21 mouse cellular contexts compared by ENCODE assay signal in genomic region chr17:49648970-49649369, GRCm38 (mm10). TPM values are rescaled to one million over a fixed set of nuclear protein-coding genes. Genes with fewer than 3 reads are reported as not detected.
DNase-seq lines count a peak whose midpoint lies in the region; ATAC-seq and TF ChIP-seq lines count a peak whose summit lies in the region.
"Had no signal": no experiment of that assay in that cellular context is flagged by ENCODE, and none has a peak within 500 bp of the region (broad histone marks: within the 10 kb centered on the region; RNA-seq: fewer than 3 reads in every experiment).

No protein-coding gene starts in this region.

- no peak overlapping the region for H3K4me3 ChIP-seq in limb, embryonic 12.5 days (replicated peaks)
- H3K4me3 ChIP-seq in limb, embryonic 10.5 days, result no peak overlapping the region
- H3K4me3 ChIP-seq in lung, postnatal 0 days (ENCODE audit: low read depth, low read length), result no peak overlapping the region
- H3K4me3 ChIP-seq in lung, adult 2 months (replicated peaks; ENCODE audit: extremely low read depth, low read depth, low read length), result no peak overlapping the region
- no peak overlapping the region for H3K4me3 ChIP-seq in limb, embryonic 15.5 days
- H3K4me3 ChIP-seq: embryonic facial prominence, embryonic 10.5 days; forebrain, embryonic 13.5 days; heart, embryonic 10.5 days; hindbrain, embryonic 12.5 days had no signal

- no peak for TF ChIP-seq POLR2A in lung, adult 2 months (IDR thresholded peaks at IDR 0.05; ENCODE audit: borderline replicate concordance, extremely low read depth, low read depth, low read length)

- 0 out of 2 replicates have a peak, but pooled peaks have one; percentile 19 for TF ChIP-seq CTCF in lung, postnatal 0 days (IDR thresholded peaks at IDR 0.05)
- no peak for TF ChIP-seq CTCF in lung, adult 2 months (IDR thresholded peaks at IDR 0.05; ENCODE audit: insufficient read depth, low read length)

- H3K27ac ChIP-seq in limb, embryonic 12.5 days, result 0 out of 2 replicates have a peak overlapping the region, but pooled peaks have one; percentile 29
- H3K27ac ChIP-seq in limb, embryonic 10.5 days, result no peak overlapping the region
- no peak overlapping the region for H3K27ac ChIP-seq in lung, postnatal 0 days (ENCODE audit: low read length)
- H3K27ac ChIP-seq in limb, embryonic 15.5 days, result peak overlapping the region; percentile 55; the same call in 1 of the 2 replicates
- H3K27ac ChIP-seq: embryonic facial prominence, embryonic 10.5 days; forebrain, embryonic 13.5 days; heart, embryonic 10.5 days; hindbrain, embryonic 12.5 days had no signal

- no peak for TF ChIP-seq EP300 in lung, postnatal 0 days (IDR thresholded peaks at IDR 0.05)

- 73% methylated on average over 2 of the region's 2 CpGs for WGBS in limb, embryonic 12.5 days
- whole genome bisulfite sequencing in limb, embryonic 10.5 days, result 83% methylated on average over 2 of the region's 2 CpGs
- WGBS in lung, postnatal 0 days, result 48% methylated on average over 2 of the region's 2 CpGs
- 64% methylated on average over 2 of the region's 2 CpGs for WGBS in lung, adult 2 months
- WGBS in limb, embryonic 15.5 days, result 58% methylated on average over 2 of the region's 2 CpGs

- peaks cover 2% of the 10 kb centered on the region for H3K4me1 ChIP-seq in limb, embryonic 12.5 days (replicated peaks)
- peaks cover 2% of the 10 kb centered on the region; the same call in 1 of the 2 replicates for H3K4me1 ChIP-seq in limb, embryonic 10.5 days
- H3K4me1 ChIP-seq in lung, postnatal 0 days (ENCODE audit: insufficient read depth, low read depth, low read length), result no peaks in the 10 kb centered on the region
- H3K4me1 ChIP-seq in lung, adult 2 months (ENCODE audit: control insufficient read depth, insufficient read depth, low read length), result no peaks in the 10 kb centered on the region
- 0 out of 2 replicates have a peak, but pooled peaks cover 3% of the 10 kb centered on the region for H3K4me1 ChIP-seq in limb, embryonic 15.5 days
- H3K4me1 ChIP-seq: embryonic facial prominence, embryonic 10.5 days; heart, embryonic 10.5 days; hindbrain, embryonic 12.5 days had no signal

- peaks cover 6% of the 10 kb centered on the region; the same call in 1 of the 2 replicates for H3K9me3 ChIP-seq in limb, embryonic 12.5 days
- no peaks in the 10 kb centered on the region for H3K9me3 ChIP-seq in limb, embryonic 10.5 days (replicated peaks)
- no peaks in the 10 kb centered on the region for H3K9me3 ChIP-seq in lung, postnatal 0 days (ENCODE audit: low read length)
- no peaks in the 10 kb centered on the region for H3K9me3 ChIP-seq in limb, embryonic 15.5 days
- H3K9me3 ChIP-seq: heart, embryonic 10.5 days; hindbrain, embryonic 12.5 days had no signal

- no peak overlapping the region for H3K4me2 ChIP-seq in limb, embryonic 12.5 days
- no peak overlapping the region for H3K4me2 ChIP-seq in lung, postnatal 0 days (replicated peaks; ENCODE audit: low read depth, low read length)
- H3K4me2 ChIP-seq in limb, embryonic 15.5 days, result no peak overlapping the region
- H3K4me2 ChIP-seq: forebrain, embryonic 13.5 days; hindbrain, embryonic 12.5 days had no signal

- no peak for ATAC-seq in limb, embryonic 12.5 days (ENCODE audit: insufficient number of reproducible peaks, insufficient read depth, low FRiP score, low TSS enrichment, low read depth)
- no peak for ATAC-seq in lung, postnatal 0 days
- no peak for ATAC-seq in limb, embryonic 15.5 days (ENCODE audit: insufficient number of reproducible peaks, low FRiP score, low TSS enrichment, low read depth)
- ATAC-seq: forebrain, embryonic 13.5 days; forebrain, postnatal 0 days; Patski had no signal

- H3K9ac ChIP-seq in limb, embryonic 12.5 days (replicated peaks), result no peak overlapping the region
- no peak overlapping the region for H3K9ac ChIP-seq in lung, postnatal 0 days (replicated peaks; ENCODE audit: low read depth)
- H3K9ac ChIP-seq in limb, embryonic 15.5 days, result no peak overlapping the region
- H3K9ac ChIP-seq: forebrain, embryonic 13.5 days; forebrain, postnatal 0 days; hindbrain, embryonic 12.5 days had no signal

- H3K36me3 ChIP-seq in limb, embryonic 12.5 days, result no peaks in the 10 kb centered on the region
- no peaks in the 10 kb centered on the region for H3K36me3 ChIP-seq in limb, embryonic 10.5 days
- H3K36me3 ChIP-seq in lung, postnatal 0 days (ENCODE audit: insufficient read depth, low read length), result no peaks in the 10 kb centered on the region
- H3K36me3 ChIP-seq in limb, embryonic 15.5 days, result no peaks in the 10 kb centered on the region
- H3K36me3 ChIP-seq: embryonic facial prominence, embryonic 10.5 days; heart, embryonic 10.5 days; hindbrain, embryonic 12.5 days had no signal

- no peaks in the 10 kb centered on the region for H3K27me3 ChIP-seq in limb, embryonic 12.5 days
- H3K27me3 ChIP-seq in limb, embryonic 10.5 days (ENCODE audit: low read depth, poor library complexity, severe bottlenecking), result no peaks in the 10 kb centered on the region
- H3K27me3 ChIP-seq in lung, postnatal 0 days (replicated peaks; ENCODE audit: insufficient read depth, low read length), result no peaks in the 10 kb centered on the region
- no peaks in the 10 kb centered on the region for H3K27me3 ChIP-seq in limb, embryonic 15.5 days
- H3K27me3 ChIP-seq: forebrain, embryonic 13.5 days; hindbrain, embryonic 12.5 days; Patski had no signal

- DNase-seq in limb, embryonic 10.5 days (ENCODE audit: low spot score), result no peak
- no peak for DNase-seq in lung, postnatal 0 days (ENCODE audit: low spot score)
- no peak for DNase-seq in lung, adult 2 months
- no peak for DNase-seq in frontal cortex, postnatal 10 days (ENCODE audit: low spot score in 2 of 2)
- DNase-seq in frontal cortex, postnatal 36 days (ENCODE audit: low spot score in 2 of 2), result no peak
- DNase-seq: adrenal gland, adult 8-10 months; adrenal gland, postnatal 36 days; cerebellum, adult 2 months; cerebellum, postnatal 10 days; forebrain, postnatal 0 days; gastrocnemius, postnatal 36 days; heart, adult 11 months; heart, postnatal 10 days; heart, postnatal 4 days had no signal

RNA-seq across cellular contexts. Expression of gene Kif6, which starts 34.0 kb away (rescaled TPM):
- polyA plus RNA-seq in limb, embryonic 12.5 days (2016; fragmentation: Nextera tagmentation; extraction: Ambion mirVana), result 3.0 and 4.7 TPM in 2 replicates
- 3.2 and 4.3 TPM in 2 replicates for polyA plus RNA-seq in limb, embryonic 10.5 days (2016; fragmentation: Nextera tagmentation; extraction: Ambion mirVana)
- polyA plus RNA-seq in lung, postnatal 0 days (2015; fragmentation: Nextera tagmentation; extraction: Ambion mirVana), result 1.5 and 3.0 TPM in 2 replicates
- polyA plus RNA-seq in lung, adult 2 months (2012; rRNA removed), result 1.1 and 1.3 TPM in 2 replicates
- 1.3 and 1.7 TPM in 2 replicates for polyA plus RNA-seq in limb, embryonic 15.5 days (2015; fragmentation: Nextera tagmentation; extraction: Ambion mirVana)

Comparison
In these comparisons a context has a peak if more than half of its experiments do, and no peak if none do; other contexts are left out.
1. H3K27ac ChIP-seq: peak in limb, embryonic 12.5 days (single experiment) and limb, embryonic 15.5 days (single experiment); none in limb, embryonic 10.5 days (single experiment) and lung, postnatal 0 days (single experiment).